Mouse (Mus musculus) liver, embryonic 12.5 days (tissue): ENCODE results near the gene Gm14569. TPM values are rescaled to one million over a fixed set of nuclear protein-coding genes. Genes with fewer than 3 reads are reported as not detected.

Source experiments
- ATAC-seq: fragments of 200-750 bp; cut with Nextera tagmentation; 2 replicates; pipeline ENCODE4 v1.8.0; 2017; ENCODE audit warnings: moderate number of reproducible peaks, mild to moderate bottlenecking, moderate library complexity
- H3K27ac ChIP-seq: fragments of 300-500 bp; sonication (generic); 2 replicates; pipeline ENCODE4 v1.5.1; 2016; ENCODE audit warnings: mild to moderate bottlenecking
- H3K27me3 ChIP-seq: fragments of 300-500 bp; sonication (generic); replicated peaks from 2 replicates; pipeline ENCODE4 v1.6.1; 2016; ENCODE audit warnings: mild to moderate bottlenecking, moderate library complexity
- H3K36me3 ChIP-seq: fragments of 300-500 bp; sonication (generic); 2 replicates; pipeline ENCODE4 v1.6.1; 2016; ENCODE audit warnings: mild to moderate bottlenecking, moderate library complexity
- H3K4me1 ChIP-seq: fragments of 300-500 bp; sonication (generic); 2 replicates; pipeline ENCODE4 v1.6.1; 2016
- H3K4me2 ChIP-seq: fragments of 300-500 bp; sonication (generic); 2 replicates; pipeline ENCODE4 v1.6.1; 2016; ENCODE audit warnings: mild to moderate bottlenecking, moderate library complexity
- H3K4me3 ChIP-seq: fragments of 300-500 bp; sonication (generic); 2 replicates; pipeline ENCODE4 v1.5.1; 2016; ENCODE audit warnings: mild to moderate bottlenecking, moderate library complexity
- H3K9ac ChIP-seq: fragments of 300-500 bp; sonication (generic); 2 replicates; pipeline ENCODE4 v1.6.1; 2016; ENCODE audit warnings: mild to moderate bottlenecking, moderate library complexity
- H3K9me3 ChIP-seq: fragments of 300-500 bp; sonication (generic); replicated peaks from 2 replicates; pipeline ENCODE4 v1.6.1; 2016; ENCODE audit warnings: mild to moderate bottlenecking, moderate library complexity
- WGBS: fragments of 180-500 bp; shearing (Covaris S2); methylation state at CpG from one replicate; pipeline ENCODE4 v1.1.7; 2016; ENCODE audit not compliant: insufficient replicate concordance; 5-methylcytosine and 5-hydroxymethylcytosine counted together
- microRNA-seq: library from miRNA; unstranded; fragments of <30 nt; microRNA quantifications from one replicate; pipeline ENCODE4, GENCODE M21; 2017
- polyA plus RNA-seq: library from polyadenylated mRNA; unstranded; fragments of >200 nt; fragmentation: Nextera tagmentation; extraction: Ambion mirVana; gene quantifications from 2 replicates; pipeline ENCODE4 v1.2.1, GENCODE M21; 2016

Gene Gm14569
- polyA plus RNA-seq, 1 experiment from 2014 or later, result not detected

DNA sequence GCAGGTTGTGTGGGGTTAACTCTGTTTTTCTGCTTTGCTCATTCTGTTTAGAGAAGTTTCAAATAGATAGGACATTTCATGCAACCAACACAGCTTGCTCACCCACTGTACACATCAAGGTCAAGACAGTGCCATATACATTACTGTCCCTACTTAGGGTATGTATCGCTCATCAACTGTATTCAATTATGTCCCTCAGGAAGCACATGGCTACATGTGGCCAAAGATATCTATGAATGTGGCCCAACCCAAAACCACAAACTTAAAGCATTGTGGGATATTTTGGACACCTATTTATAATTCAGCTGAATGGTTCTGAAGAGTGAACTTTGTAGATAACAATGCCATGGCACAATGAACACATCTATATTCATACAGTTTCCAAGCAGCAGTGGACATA is 53.7 kb downstream of the Gm14569 start:
- 32% methylated on average over 1 of the region's 1 CpGs for WGBS

DNA sequence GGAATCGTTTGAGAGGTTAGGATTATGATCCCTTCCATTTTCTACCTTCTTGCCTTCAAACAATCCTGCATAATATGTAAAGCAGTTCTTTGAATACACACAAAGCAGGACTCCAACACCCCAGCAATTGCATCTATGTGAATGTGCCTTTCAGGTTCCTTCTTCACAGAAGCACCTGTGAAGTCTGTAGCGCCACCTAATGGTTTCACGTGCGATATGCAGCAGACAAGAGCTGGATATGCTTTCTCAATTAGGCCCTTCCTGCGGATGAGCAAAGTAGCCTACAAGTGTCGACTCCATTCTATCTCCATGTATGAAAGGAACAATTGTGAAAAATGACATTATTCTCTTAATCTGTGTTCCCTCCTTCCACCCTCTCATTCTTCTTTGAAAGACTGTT is 56.6 kb downstream of the Gm14569 start:
- 33% methylated on average over 6 of the region's 6 CpGs for WGBS
- Histone ChIP-seq H3K9ac (no peak overlapping the region), H3K9me3 (no peaks in the 10 kb centered on the region), H3K27me3 (no peaks in the 10 kb centered on the region), H3K36me3 (no peaks in the 10 kb centered on the region), H3K4me3 (no peak overlapping the region), H3K4me2 (no peak overlapping the region), H3K27ac (no peak overlapping the region), H3K4me1 (no peaks in the 10 kb centered on the region)
- no peak for ATAC-seq

More for the DNA sequence above, 53.7 kb downstream of the Gm14569 start:
- no peak for ATAC-seq
- no peak overlapping the region for H3K27ac ChIP-seq
- no peaks in the 10 kb centered on the region for H3K36me3 ChIP-seq
- H3K27me3 ChIP-seq, result no peaks in the 10 kb centered on the region
- no peak overlapping the region for H3K4me2 ChIP-seq
- H3K9me3 ChIP-seq, result no peaks in the 10 kb centered on the region
- H3K4me3 ChIP-seq, result no peak overlapping the region
- no peaks in the 10 kb centered on the region for H3K4me1 ChIP-seq
- no peak overlapping the region for H3K9ac ChIP-seq

DNA sequence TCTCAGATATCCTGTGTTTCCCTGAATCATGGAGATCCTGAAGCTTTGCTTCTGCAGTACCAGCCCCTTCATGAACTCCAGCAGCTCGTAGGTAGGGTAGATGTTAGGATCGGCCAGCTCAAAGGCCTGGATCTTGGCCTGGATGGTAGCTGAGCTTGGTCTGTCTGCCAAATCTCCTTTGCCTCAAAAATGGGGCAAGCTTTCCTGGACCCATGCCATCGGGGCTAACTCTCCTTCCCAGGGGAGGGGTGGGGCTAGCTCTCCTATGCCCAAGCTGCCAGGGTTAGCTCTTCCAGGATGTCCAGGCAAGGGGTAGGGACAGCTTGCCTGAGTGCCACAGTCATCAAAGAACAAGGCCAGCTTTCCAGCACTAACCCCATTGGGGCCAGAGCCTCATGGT is 72.5 kb downstream of the Gm14569 start:
- WGBS, result 67% methylated on average over 3 of the region's 3 CpGs
- no peak for ATAC-seq

DNA sequence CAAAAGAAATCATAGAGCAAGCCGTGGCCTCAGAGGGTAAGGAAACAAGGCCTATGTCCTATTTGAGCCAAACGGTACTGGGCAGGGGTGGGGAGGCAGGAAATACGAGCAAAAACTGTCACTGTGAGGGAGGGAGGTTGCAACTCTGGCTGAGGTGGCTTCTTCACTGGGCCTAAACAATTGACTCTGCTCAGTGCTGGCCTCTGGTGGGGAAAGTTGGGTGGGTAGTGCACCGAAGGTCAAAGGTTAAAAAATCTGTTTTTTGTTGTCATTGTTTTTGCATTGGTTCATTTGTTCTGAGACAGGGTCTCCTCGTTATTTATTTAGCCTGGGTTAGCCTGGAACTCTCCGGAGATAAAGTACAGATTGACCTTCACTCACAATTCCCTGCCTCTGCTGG is 89.3 kb downstream of the Gm14569 start:
- H3K4me2 ChIP-seq, result no peak overlapping the region
- ATAC-seq, result no peak
- WGBS, result 40% methylated on average over 6 of the region's 6 CpGs
- no peaks in the 10 kb centered on the region for H3K36me3 ChIP-seq
- no peaks in the 10 kb centered on the region for H3K4me1 ChIP-seq
- no peak overlapping the region for H3K4me3 ChIP-seq
- H3K9me3 ChIP-seq, result no peaks in the 10 kb centered on the region
- no peak overlapping the region for H3K27ac ChIP-seq
- H3K27me3 ChIP-seq, result no peaks in the 10 kb centered on the region
- H3K9ac ChIP-seq, result no peak overlapping the region

More for the DNA sequence above, 72.5 kb downstream of the Gm14569 start:
- no peaks in the 10 kb centered on the region for H3K4me1 ChIP-seq
- H3K36me3 ChIP-seq, result no peaks in the 10 kb centered on the region
- H3K4me3 ChIP-seq, result no peak overlapping the region
- no peaks in the 10 kb centered on the region for H3K27me3 ChIP-seq
- no peak overlapping the region for H3K27ac ChIP-seq
- H3K9ac ChIP-seq, result no peak overlapping the region
- H3K9me3 ChIP-seq, result no peaks in the 10 kb centered on the region
- no peak overlapping the region for H3K4me2 ChIP-seq

DNA sequence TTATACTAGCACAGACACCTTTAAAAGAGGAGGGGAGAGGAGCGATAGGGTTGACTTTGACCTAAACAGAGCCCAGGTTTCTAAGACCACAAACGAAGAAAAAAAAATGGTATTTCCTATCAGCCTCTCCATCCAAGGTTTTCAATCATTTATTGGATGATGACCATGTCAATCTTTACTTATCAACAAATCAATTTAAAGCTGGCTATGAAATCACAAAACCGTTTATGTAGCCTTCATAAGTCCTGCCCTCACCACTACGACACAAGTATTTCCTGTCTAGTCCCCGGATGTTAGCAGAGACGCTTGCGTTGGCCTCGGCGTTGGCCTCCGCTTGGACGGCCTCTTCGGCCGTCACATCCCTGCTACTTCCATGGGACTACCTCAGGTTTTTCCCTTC is 90.7 kb downstream of the Gm14569 start, which contains the start of gene Gm6268:
Gene Gm6268, plus strand, starts transcription at position 301 of the 400 bp plus-strand sequence.
- 81% methylated on average over 13 of the region's 13 CpGs for WGBS

DNA sequence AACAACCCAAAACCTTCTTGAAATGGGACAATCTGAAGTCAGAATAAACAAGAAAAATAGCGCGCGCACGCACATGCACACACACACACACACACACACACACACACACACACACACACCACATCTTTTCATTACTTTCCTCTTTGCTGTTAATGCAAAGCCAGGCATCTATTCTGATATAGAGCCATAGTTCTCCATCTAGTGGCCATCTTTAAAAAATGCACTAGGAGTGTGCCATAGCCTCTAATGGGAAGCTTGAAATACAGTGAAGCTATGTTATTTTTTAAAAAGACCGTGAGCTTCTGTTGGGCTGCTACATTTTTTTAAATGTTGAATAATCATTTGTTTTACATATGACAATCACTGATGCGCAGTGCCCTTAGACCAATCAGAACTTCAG is 98.4 kb downstream of the Gm14569 start:
- 38% methylated on average over 6 of the region's 6 CpGs for WGBS
- no peak overlapping the region for H3K4me2 ChIP-seq
- no peak overlapping the region for H3K4me3 ChIP-seq
- no peak for ATAC-seq
- no peaks in the 10 kb centered on the region for H3K9me3 ChIP-seq
- H3K4me1 ChIP-seq, result no peaks in the 10 kb centered on the region
- H3K27ac ChIP-seq, result no peak overlapping the region
- no peaks in the 10 kb centered on the region for H3K27me3 ChIP-seq
- no peaks in the 10 kb centered on the region for H3K36me3 ChIP-seq
- H3K9ac ChIP-seq, result no peak overlapping the region

More for the DNA sequence above, 90.7 kb downstream of the Gm14569 start, which contains the start of gene Gm6268:
- Histone ChIP-seq H3K4me3 (no peak within 1 kb of the TSS), H3K9ac (no peak within 1 kb of the TSS), H3K27ac (no peak within 1 kb of the TSS), H3K36me3 (no peaks in the 10 kb centered on the region), H3K4me1 (no peaks in the 10 kb centered on the region), H3K27me3 (no peaks in the 10 kb centered on the region), H3K4me2 (no peak within 1 kb of the TSS), H3K9me3 (no peaks in the 10 kb centered on the region)
- no peak for ATAC-seq

DNA sequence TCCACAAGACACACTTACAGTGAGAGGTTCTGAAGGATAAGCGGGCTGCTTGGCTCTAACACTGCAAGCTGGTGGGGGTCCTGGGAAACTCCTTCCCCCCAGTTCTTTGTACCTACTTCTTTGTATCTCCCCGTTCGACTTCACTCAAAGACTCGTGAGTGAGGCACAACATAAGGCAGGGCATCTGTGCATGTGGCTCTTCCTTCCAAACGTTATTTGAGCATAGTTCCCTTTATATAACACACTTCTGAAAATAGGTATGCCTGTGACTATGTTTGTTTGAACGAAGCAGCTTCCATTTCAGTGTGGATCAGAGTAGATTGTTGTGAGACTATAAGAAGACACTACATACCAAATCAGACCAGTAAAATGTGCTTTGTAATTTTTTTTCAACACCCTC is 99.0 kb downstream of the Gm14569 start:
- ATAC-seq, result no peak
- WGBS, result 53% methylated on average over 6 of the region's 6 CpGs

DNA sequence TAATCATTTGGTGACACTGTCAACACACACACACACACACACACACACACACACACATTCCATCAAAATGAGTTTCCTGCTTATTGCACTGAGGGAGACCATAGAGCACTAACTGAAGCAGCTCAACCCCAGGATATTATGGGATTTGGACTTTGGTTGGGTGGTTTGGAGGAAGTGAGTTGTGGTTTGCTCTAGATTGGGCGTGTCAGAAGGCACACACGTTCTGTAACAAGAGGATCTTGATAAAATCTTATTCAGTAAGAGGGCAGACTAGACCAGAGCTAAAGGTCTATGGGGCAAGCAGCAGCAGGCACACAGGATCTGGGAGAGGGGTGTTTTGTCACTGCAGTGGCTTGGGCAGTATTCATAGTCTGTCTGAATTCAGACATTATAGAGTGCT is 101.1 kb downstream of the Gm14569 start:
- Histone ChIP-seq H3K36me3 (no peaks in the 10 kb centered on the region), H3K9me3 (no peaks in the 10 kb centered on the region), H3K9ac (no peak overlapping the region), H3K27ac (no peak overlapping the region), H3K4me2 (no peak overlapping the region), H3K4me3 (no peak overlapping the region), H3K4me1 (no peaks in the 10 kb centered on the region), H3K27me3 (no peaks in the 10 kb centered on the region)
- 28% methylated on average over 2 of the region's 2 CpGs for WGBS
- no peak for ATAC-seq

More for the DNA sequence above, 99.0 kb downstream of the Gm14569 start:
- H3K36me3 ChIP-seq, result no peaks in the 10 kb centered on the region
- H3K27ac ChIP-seq, result no peak overlapping the region
- no peaks in the 10 kb centered on the region for H3K9me3 ChIP-seq
- no peak overlapping the region for H3K4me2 ChIP-seq
- H3K27me3 ChIP-seq, result no peaks in the 10 kb centered on the region
- H3K9ac ChIP-seq, result no peak overlapping the region
- no peak overlapping the region for H3K4me3 ChIP-seq
- H3K4me1 ChIP-seq, result no peaks in the 10 kb centered on the region

DNA sequence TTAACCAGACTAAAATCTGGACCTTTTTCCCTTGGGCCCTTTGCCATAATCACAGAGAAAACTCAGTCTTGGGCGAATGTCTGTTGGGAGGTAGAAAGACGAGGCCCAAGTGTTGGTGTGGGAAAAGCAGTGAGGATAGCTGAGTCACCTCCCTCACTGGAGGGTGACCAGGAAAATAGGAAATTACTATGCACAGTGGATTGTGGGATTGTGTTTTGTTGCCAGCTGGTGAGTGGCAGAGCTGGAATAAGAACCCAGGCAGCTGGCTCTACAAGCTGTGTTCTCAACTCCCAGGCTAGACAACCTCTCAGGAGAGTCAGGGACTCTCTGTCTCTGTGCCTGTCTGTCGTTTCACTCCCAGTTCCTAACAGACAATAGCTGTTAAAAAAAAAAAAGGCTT is 101.7 kb downstream of the Gm14569 start:
- no peak overlapping the region for H3K4me3 ChIP-seq
- no peaks in the 10 kb centered on the region for H3K36me3 ChIP-seq
- no peaks in the 10 kb centered on the region for H3K9me3 ChIP-seq
- H3K4me2 ChIP-seq, result no peak overlapping the region
- H3K27me3 ChIP-seq, result no peaks in the 10 kb centered on the region
- H3K27ac ChIP-seq, result no peak overlapping the region
- no peak for ATAC-seq
- 44% methylated on average over 3 of the region's 3 CpGs for WGBS
- H3K4me1 ChIP-seq, result no peaks in the 10 kb centered on the region
- no peak overlapping the region for H3K9ac ChIP-seq

DNA sequence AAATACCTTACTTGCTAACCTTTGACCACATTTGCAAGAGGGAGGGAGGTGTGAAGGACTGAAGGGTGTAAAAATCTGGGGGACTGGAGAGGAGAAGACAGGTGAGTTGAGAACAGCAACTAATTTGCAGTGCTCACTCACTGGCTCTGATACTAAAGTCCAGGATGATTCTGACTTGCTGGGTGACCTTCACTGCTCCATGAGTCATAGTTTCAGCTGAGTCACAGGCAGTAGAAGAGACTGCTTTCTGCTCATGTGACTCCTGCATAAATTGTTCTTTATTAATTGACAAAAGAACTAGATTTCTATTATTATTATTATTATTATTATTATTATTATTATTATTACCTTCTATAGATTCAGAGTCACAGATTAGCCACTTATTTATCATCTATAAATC is 106.3 kb downstream of the Gm14569 start:
- Histone ChIP-seq H3K36me3 (no peaks in the 10 kb centered on the region), H3K4me2 (no peak overlapping the region), H3K9me3 (no peaks in the 10 kb centered on the region), H3K4me3 (no peak overlapping the region), H3K27ac (no peak overlapping the region), H3K4me1 (no peaks in the 10 kb centered on the region), H3K9ac (no peak overlapping the region), H3K27me3 (no peaks in the 10 kb centered on the region)
- ATAC-seq, result no peak

Small RNA genes within 50 kb of the gene (microRNA-seq; reads per million reads assigned to microRNA genes)
- gene Gm44485, result not detected

Other genes starting within 250 kb of the Gm14569 start
- gene Lonrf3, start 163.5 kb downstream of the Gm14569 start, polyA plus RNA-seq, result 0.66 and 0.72 TPM in 2 replicates
- gene Gm6268, start 90.5 kb downstream of the Gm14569 start, polyA plus RNA-seq, result not detected in 2 replicates
- 97.7 and 100 TPM in 2 replicates for gene Pgrmc1, start 106.4 kb upstream of the Gm14569 start, polyA plus RNA-seq
- gene Akap17b, start 153.6 kb upstream of the Gm14569 start, polyA plus RNA-seq, result 0.81 and 0.86 TPM in 2 replicates